Mouse (Mus musculus): Measurements from ENCODE around the gene Stxbp3. TPM values are rescaled to one million over a fixed set of nuclear protein-coding genes. Genes with fewer than 3 reads are reported as not detected.

Stxbp3 gene
- total and polyA plus RNA-seq, 3 experiments, result 15.9 to 32.2 TPM; not detected in 1

DNA sequence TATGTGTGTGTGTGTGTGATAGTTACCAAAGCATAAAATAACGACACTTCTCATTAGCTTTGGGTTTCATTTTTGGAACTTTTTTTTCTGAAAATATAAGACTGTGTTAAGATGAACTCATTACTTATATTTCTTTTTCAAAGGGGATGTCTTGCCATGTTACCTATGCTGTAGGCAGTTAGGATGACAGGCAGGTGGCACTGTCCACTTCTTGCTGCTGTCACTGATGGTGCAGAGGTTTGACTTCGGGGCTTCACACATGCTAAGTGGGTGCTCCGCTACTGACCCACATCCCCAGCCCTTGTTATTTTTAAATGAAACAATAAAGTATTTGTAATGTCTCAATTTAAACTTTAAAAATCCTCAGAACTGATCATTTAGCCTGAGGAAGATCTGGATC is 67.5 kb downstream of the Stxbp3 start:
- H3K9ac ChIP-seq (ENCODE audit: control insufficient read depth, low read depth, low read length, poor library complexity, severe bottlenecking), result no peak overlapping the region
- H3K27ac ChIP-seq (ENCODE audit: control insufficient read depth, low read depth, low read length), result no peak overlapping the region
- no peak for DNase-seq (ENCODE audit: low read depth, low spot score)
- no peaks in the 10 kb centered on the region for H3K9me3 ChIP-seq (replicated peaks; ENCODE audit: insufficient read depth, low read length)
- H3K36me3 ChIP-seq (ENCODE audit: control insufficient read depth in 1 of 2, insufficient read depth in 2 of 2, low read length in 2 of 2), result no peaks in the 10 kb centered on the region
- no peak overlapping the region for H3K4me3 ChIP-seq (ENCODE audit: control insufficient read depth in 1 of 2, insufficient read depth in 1 of 2, low read depth in 2 of 2, low read length in 2 of 2)
- no peaks in the 10 kb centered on the region; a peak in 1 of 4 replicates for H3K27me3 ChIP-seq (ENCODE audit: control insufficient read depth in 1 of 2, insufficient read depth in 2 of 2, low read length in 2 of 2)
- 0 out of 4 replicates have a peak, but pooled peaks cover 0 to 4% of the 10 kb centered on the region in 2 experiments for H3K4me1 ChIP-seq (ENCODE audit: control insufficient read depth in 1 of 2, insufficient read depth in 2 of 2, low read length in 2 of 2)
- H3K79me2 ChIP-seq (ENCODE audit: control insufficient read depth, insufficient read depth, low read length, poor library complexity), result no peaks in the 10 kb centered on the region
- TF ChIP-seq ELF1 (IDR thresholded peaks at IDR 0.05; ENCODE audit: low read depth, low read length) (no peak), CTCF (IDR thresholded peaks at IDR 0.05 in 2 of 3, conservative IDR thresholded peaks at IDR 0.05 in 1 of 3; ENCODE audit: control insufficient read depth in 1 of 3, insufficient read depth in 1 of 3, low read depth in 2 of 3, low read length in 3 of 3, poor library complexity in 1 of 3, severe bottlenecking in 1 of 3) (peak in 2 of 3 experiments; percentile 45 to 48; a peak in 4 of 6 replicates), ZC3H11A (IDR thresholded peaks at IDR 0.05; ENCODE audit: low read depth, low read length) (0 out of 2 replicates have a peak, but pooled peaks have one; percentile 13), SMC3 (IDR thresholded peaks at IDR 0.05; ENCODE audit: low read depth, low read length) (peak; percentile 65), RAD21 (IDR thresholded peaks at IDR 0.05; ENCODE audit: low read depth, low read length) (peak; percentile 45), MEF2A (IDR thresholded peaks at IDR 0.05; ENCODE audit: extremely low read depth, insufficient replicate concordance, low read depth, low read length, poor library complexity, severe bottlenecking) (no peak)

DNA sequence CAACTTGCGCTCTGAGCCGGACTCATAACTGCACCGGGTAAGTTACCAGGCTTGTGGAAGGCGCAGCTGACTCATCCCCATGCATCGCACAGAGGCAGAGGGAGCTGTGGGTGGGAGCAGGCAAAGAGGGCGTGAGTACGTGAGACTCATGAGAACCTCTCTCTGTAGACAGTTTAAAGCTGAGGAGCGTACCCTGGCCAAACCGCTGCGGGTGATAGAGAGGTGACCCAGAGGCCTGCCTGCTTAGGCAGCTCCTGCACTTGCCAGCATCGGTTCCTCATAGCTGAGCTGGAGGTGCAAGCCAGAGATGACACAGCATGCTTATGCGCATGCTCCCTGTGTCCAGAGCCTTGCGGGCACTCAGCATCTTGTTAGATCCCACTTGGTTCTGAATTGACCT is 68.1 kb downstream of the Stxbp3 start:
- Histone ChIP-seq H3K9ac (ENCODE audit: control insufficient read depth, low read depth, low read length, poor library complexity, severe bottlenecking) (no peak overlapping the region), H3K4me1 (ENCODE audit: control insufficient read depth in 1 of 2, insufficient read depth in 2 of 2, low read length in 2 of 2) (0 out of 4 replicates have a peak, but pooled peaks cover 0 to 4% of the 10 kb centered on the region in 2 experiments), H3K9me3 (replicated peaks; ENCODE audit: insufficient read depth, low read length) (no peaks in the 10 kb centered on the region), H3K27me3 (ENCODE audit: control insufficient read depth in 1 of 2, insufficient read depth in 2 of 2, low read length in 2 of 2) (no peaks in the 10 kb centered on the region; a peak in 1 of 4 replicates), H3K36me3 (ENCODE audit: control insufficient read depth in 1 of 2, insufficient read depth in 2 of 2, low read length in 2 of 2) (no peaks in the 10 kb centered on the region), H3K27ac (ENCODE audit: control insufficient read depth, low read depth, low read length) (no peak overlapping the region), H3K79me2 (ENCODE audit: control insufficient read depth, insufficient read depth, low read length, poor library complexity) (no peaks in the 10 kb centered on the region), H3K4me3 (ENCODE audit: control insufficient read depth in 1 of 2, insufficient read depth in 1 of 2, low read depth in 2 of 2, low read length in 2 of 2) (no peak overlapping the region)
- TF ChIP-seq TAL1 (IDR thresholded peaks at IDR 0.05; ENCODE audit: low read length), result no peak
- TF ChIP-seq NELFE (IDR thresholded peaks at IDR 0.05; ENCODE audit: low read depth, low read length), result no peak
- no peak for TF ChIP-seq MYB (IDR thresholded peaks at IDR 0.05; ENCODE audit: low read depth, low read length)
- no peak for DNase-seq (ENCODE audit: low read depth, low spot score)

DNA sequence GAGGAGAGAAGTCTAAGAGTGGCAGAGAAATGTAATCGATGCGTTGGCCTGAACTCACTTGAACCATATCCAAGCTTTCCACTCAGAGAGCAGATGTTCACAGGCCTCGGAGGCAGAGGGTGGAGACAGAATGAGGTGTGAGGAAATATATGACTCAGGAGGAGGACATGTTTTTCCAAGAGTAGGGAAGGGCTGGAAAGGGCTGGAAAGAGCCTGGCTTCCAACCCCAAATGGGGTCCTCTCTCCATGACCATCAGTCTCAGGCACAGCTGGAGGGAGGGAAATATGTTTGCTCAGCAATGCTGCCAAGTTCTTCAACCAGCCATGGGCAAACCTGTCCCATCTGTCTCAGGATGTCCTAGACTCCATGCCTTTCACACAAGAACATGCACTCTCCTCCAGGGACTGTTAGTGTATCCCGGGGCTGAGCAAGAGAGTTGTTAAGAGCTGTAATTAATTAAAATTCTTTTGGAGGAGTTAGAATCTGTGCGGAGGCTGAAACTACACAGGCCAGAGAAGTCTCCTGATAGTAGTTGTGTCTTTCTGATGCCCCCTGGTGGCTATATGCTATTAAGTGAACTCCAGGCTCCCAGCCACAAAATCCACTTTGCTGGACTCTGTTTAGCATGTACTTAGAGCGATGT is 69.5 kb downstream of the Stxbp3 start:
- H3K9me3 ChIP-seq (replicated peaks; ENCODE audit: insufficient read depth, low read length), result no peaks in the 10 kb centered on the region
- no peak overlapping the region for H3K4me3 ChIP-seq (ENCODE audit: control insufficient read depth in 1 of 2, insufficient read depth in 1 of 2, low read depth in 2 of 2, low read length in 2 of 2)
- H3K4me1 ChIP-seq (ENCODE audit: control insufficient read depth in 1 of 2, insufficient read depth in 2 of 2, low read length in 2 of 2), result 0 out of 4 replicates have a peak, but pooled peaks cover 0 to 4% of the 10 kb centered on the region in 2 experiments
- H3K9ac ChIP-seq (ENCODE audit: control insufficient read depth, low read depth, low read length, poor library complexity, severe bottlenecking), result no peak overlapping the region
- H3K27ac ChIP-seq (ENCODE audit: control insufficient read depth, low read depth, low read length), result no peak overlapping the region
- no peaks in the 10 kb centered on the region for H3K79me2 ChIP-seq (ENCODE audit: control insufficient read depth, insufficient read depth, low read length, poor library complexity)
- H3K27me3 ChIP-seq (ENCODE audit: control insufficient read depth in 1 of 2, insufficient read depth in 2 of 2, low read length in 2 of 2), result no peaks in the 10 kb centered on the region
- H3K36me3 ChIP-seq (ENCODE audit: control insufficient read depth in 1 of 2, insufficient read depth in 2 of 2, low read length in 2 of 2), result no peaks in the 10 kb centered on the region
- DNase-seq (ENCODE audit: low read depth, low spot score), result peak; percentile 81
- TF ChIP-seq MYC (IDR thresholded peaks at IDR 0.05; ENCODE audit: low read depth, low read length) (no peak), POLR2A (IDR thresholded peaks at IDR 0.05; ENCODE audit: control insufficient read depth in 1 of 2, insufficient read depth in 1 of 2, low read depth in 1 of 2, low read length in 2 of 2, poor library complexity in 1 of 2) (no peak), HCFC1 (IDR thresholded peaks at IDR 0.05; ENCODE audit: low read depth, low read length) (no peak), E2F4 (IDR thresholded peaks at IDR 0.05; ENCODE audit: borderline replicate concordance, low read depth, low read length) (no peak), RCOR1 (IDR thresholded peaks at IDR 0.05; ENCODE audit: low read depth, low read length) (no peak), ELF1 (IDR thresholded peaks at IDR 0.05; ENCODE audit: low read depth, low read length) (no peak), MAX (IDR thresholded peaks at IDR 0.05; ENCODE audit: low read length) (no peak), ZNF384 (IDR thresholded peaks at IDR 0.05; ENCODE audit: low read depth, low read length) (peak; percentile 32; the same call in 1 of the 2 replicates), MXI1 (IDR thresholded peaks at IDR 0.05; ENCODE audit: low read depth, low read length) (no peak), MAZ (IDR thresholded peaks at IDR 0.05; ENCODE audit: low read depth, low read length) (no peak), TCF12 (IDR thresholded peaks at IDR 0.05; ENCODE audit: low read depth, low read length) (no peak), UBTF (IDR thresholded peaks at IDR 0.05; ENCODE audit: borderline replicate concordance, insufficient read depth, low read depth, low read length) (no peak), ZKSCAN1 (IDR thresholded peaks at IDR 0.05; ENCODE audit: low read depth, low read length) (no peak), MAFK (IDR thresholded peaks at IDR 0.05; ENCODE audit: borderline replicate concordance, low read depth, low read length) (no peak), GABPA (IDR thresholded peaks at IDR 0.05; ENCODE audit: low read depth, low read length) (no peak), USF2 (IDR thresholded peaks at IDR 0.05; ENCODE audit: borderline replicate concordance in 1 of 2, insufficient read depth in 1 of 2, low read depth in 1 of 2, low read length in 2 of 2) (no peak), CHD1 (IDR thresholded peaks at IDR 0.05; ENCODE audit: low read depth, low read length) (no peak)
